Mouse (Mus musculus): ENCODE results near the gene Bhmt.

The Bhmt gene

DNA sequence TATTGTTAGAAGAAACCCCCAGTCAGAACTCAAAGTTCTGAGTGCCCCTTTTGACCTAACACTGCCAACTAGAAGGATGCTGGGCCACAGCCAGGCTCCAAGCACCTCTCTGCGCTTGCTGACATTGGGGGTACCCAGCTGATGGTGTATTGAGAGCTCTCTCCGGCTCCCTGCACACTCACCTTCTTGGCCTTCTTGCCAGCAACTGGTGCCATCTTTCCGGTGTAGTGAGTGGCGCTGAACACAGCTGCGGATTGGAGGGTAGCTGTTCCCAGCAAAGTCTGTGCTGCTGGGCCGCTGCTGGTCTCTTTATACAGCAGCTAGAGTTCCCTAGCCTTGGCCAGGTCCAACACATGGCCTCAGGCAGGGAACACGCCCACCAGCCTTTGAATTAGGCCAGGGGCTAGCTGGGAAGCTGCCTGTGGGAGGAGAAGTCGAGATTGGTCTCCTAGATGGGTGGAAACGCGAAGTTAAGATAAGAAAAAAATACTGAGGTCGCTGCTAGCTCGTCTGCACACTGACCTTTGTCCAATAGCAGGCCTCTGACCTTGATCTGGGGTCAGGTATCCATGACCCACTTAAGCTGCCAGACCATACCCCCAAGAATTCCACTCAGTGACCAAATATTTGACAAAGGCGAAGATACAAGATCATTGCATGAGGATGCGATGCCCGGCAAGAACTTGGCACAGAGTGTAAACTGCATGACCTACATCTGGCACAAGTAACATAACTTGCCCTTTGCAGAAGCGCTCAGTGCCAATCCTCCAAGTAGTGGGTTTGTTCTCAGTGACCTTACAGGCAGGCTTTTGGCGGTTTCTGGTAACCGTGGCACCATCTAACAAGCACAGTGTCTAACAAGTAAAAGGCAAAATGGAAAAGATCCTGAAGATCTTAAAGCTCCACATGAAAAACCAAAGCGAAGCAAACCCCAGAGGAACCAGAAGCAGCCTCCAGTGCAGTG, at the start of gene Bhmt:
Bhmt (minus strand) TSS at position 680 of the 964 bp plus-strand sequence.
- DNase-seq (ENCODE audit: low spot score): no peak

DNA sequence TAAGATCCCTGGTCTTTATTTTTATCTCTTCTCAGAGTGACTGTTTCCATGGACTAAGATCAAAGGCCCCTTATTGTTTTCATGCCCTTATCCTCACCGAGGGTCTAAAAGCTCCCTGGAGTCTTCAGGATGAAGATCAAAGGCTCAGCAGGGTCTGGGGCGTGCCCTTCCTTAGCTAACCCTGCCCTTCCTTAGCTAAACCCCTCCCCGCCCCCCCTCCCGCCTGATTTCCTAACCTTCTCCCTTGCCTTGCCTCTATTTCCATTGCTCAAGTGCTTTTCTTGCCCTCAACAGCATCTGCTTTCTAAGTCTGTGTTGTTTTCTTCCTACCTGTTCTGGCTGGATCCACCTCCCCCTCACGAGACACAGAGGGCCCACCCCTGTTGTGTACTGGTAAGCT, 49.6 kb upstream of the Bhmt start:
- no peak for DNase-seq (ENCODE audit: low spot score)

DNA sequence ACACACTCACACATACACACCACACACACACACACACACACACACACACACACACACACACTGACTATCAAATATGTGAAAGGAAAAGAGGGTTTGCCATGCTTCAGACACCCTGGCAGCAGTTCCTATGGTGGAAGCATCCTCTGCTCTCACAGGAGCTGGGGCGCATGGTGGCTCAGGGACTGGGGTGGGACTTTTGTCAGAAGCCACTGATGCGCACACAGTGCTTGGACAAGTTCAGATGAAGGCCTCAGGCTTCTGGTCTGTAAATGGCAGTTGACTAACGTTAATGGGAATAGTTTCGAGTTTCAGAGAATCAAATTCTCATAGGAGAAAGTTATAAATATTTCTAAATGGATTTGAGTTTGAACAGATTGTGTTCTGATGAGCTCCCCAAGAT, 47.5 kb upstream of the Bhmt start:
- DNase-seq (ENCODE audit: low spot score): no peak

DNA sequence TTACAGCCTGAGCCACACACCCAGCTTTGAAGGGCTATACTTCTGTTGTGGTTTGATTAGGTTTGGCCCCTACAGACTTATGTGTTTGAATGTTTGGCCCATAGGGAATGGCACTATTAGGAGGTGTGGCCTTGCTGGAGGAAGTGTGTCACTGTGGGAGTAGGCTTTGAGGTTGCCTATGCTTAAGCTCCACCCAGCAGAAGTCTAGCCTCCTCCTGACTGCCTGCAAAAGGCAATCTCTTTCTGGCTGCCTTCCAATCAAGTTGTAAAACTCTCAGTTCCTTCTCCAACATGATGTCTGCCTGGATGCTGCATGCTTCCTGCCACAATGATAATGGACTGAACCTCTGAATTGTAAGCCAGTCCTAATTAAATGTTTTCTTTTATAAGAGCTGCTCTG, 45.6 kb upstream of the Bhmt start:
- DNase-seq (ENCODE audit: low spot score): no peak

DNA sequence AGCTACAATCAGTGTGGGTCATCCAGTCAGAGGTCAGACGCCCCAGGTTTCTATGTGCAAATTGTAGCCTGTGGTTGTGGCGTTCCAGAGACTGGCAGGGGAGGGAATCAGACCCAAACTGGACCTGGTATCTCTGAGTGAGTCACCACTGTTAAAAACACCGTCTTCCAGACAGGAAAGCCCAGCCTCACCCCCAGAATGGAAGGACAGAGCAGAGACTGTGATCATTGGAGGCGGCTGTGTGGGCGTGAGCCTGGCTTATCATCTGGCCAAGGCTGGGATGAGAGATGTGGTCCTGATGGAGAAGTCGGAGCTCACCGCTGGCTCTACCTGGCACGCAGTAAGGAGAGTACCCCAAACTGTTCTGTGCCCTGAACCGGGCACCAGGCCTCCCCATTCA, 39.1 kb upstream of the Bhmt start:
- DNase-seq (ENCODE audit: low spot score): no peak

DNA sequence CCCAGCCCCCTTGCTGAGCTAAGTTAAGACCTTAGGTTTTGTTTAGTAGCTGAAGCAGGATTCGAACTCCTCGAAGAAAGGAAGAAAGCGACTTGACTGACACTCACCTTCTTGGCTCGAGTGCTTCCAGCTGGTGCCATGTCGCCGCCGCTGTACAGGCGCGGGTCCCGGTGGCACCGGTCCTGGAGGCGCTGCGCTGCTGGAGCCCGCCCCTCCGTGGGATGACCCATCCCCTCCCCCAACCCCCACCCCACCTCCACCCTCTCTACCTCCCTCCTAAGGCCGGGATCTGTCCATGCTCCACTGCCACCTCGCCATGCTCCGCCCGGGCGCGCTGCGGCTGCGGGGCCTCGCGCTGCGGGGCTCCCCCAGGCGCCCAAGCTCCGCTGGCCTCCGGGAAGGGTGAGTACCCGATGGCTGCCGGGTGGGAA, 36.4 kb upstream of the Bhmt start, which contains the start of the genes Bhmt2 and Dmgdh:
Bhmt2 (minus strand) TSS at position 172 of the 431 bp plus-strand sequence.
Dmgdh (plus strand) TSS at position 303 of the 431 bp plus-strand sequence.
- no peak for DNase-seq (ENCODE audit: low spot score)

DNA sequence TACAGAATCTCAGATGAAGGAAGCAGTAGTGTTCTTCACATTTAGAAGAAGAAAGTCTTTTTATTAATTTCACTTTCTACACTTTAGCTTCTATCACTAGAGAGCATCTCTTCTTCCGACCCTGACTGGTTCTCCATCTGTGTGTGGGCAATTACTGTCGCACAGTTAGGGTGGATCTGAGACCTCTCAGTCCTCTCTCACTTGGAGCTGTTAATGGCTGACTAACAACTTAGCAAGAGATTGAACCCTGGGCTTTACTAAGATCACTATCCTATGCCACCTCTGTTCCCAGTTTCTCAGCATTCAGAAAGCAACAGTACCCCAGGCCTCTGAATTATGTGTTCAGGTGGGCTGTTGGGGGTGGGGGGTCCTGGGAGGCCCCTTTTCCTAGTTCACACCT, 35.5 kb upstream of the Bhmt start:
- no peak for DNase-seq (ENCODE audit: low spot score)

DNA sequence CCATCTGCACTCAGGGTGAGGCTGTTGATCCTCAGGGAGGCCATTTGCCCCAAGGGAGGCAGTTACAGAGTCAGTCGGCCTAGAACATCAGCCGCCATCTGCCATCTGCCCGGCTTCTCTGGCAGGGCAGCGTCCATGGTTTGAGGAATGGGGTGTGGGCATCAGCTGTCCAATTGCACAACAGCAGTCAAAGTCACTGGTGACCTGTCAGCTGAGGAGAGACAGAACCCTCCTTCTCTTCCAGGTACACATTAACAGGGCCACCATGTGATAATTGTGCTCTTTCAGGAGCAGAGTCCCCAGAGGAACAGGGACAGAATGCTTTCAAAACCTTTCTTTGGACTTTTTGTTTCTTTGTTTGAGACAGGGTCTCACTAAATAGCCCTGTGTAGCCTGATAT, 34.6 kb upstream of the Bhmt start:
- DNase-seq (ENCODE audit: low spot score): no peak

DNA sequence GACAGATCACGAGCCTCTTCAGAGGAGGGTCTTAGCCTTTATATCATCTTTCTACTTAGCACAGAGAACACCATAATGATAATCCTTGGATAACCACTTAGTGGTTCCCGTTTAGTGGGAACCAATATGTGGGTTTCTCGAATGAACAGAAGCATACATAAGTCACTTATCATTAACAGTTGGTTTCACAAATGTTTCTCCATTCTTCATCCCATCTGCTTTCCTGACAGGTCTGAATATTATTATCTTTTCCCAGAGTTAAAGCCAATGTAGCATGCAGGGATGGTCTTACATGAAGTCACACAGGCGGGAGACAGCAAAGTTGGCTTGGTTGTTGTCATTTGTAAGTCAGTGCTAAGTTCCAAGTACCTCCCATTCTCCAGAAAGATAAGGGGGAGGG, 29.8 kb upstream of the Bhmt start:
- DNase-seq (ENCODE audit: low spot score): no peak

DNA sequence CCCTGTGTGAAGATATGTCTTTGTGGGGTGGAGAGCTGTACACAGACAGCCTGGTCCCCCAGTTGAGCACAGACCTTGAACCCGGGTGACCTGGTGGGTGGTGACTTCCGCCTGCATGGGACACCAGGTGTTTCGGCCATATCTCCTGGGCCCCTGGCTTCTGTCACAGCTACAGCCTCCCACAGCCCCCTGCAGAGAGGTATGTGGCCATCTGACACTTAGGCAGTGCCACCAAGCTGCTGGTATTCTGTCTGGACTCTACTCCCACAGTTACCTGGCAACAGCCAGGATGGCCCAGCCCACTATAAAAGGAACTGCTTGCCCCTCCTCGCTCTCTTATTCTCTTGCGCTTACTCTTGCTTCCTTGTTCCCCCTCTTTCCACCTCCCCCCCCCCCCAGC, 20.2 kb upstream of the Bhmt start:
- DNase-seq (ENCODE audit: low spot score): no peak

DNA sequence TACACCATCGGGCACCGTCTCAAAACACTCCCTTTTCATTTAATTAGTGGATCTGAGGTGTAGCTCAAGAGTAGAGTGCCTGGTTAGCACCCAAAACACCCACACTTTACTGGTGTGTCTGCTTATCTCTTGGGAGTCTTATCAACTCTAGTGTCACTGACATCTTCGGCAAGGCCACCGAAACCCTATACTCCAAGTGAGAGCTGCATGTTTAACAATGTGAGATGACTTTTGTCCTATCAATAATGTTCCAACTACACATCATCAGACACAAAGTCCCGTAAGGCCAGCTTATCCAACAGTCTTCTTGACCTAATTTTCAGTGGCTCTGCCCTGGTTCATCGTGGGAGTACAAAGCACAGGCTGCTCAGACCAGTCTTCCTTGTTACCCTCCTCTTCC, 15.6 kb upstream of the Bhmt start:
- DNase-seq (ENCODE audit: low spot score): no peak

DNA sequence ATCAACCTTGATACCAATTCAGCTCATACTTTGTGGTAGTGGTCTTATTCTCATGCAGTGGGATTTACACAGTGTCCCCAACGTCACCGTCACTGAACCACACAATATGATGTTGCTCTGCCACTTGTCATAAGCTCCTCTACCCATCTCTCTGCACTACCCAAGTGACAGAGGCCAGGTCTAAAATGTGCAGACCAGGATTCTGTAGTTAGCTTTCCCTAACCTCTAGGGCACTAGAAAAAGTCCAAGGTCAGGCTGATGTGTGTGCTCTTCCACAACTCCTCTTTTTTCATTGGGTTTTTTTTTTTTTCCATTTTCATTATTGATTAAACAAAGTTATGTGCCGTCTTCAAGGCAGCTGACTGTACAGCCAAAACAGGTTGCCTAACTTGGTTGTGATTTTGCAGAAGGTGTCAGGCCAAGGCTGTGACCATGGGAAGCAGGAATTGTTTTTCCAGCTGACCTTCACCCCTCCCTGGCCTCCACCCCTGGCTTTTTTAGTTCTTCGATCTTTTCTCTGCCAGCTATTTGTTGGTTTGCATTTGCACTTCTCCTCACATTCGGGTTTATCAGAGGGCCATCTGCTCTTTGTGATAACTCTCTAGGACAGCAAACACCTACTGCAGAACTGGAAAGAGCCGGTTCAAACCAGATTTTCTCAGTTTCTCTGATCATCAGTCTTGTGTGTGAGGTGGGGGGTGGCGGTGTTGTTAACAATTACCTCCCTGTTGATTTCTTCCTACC, 10.8 kb upstream of the Bhmt start:
- no peak for DNase-seq (ENCODE audit: low spot score)

DNA sequence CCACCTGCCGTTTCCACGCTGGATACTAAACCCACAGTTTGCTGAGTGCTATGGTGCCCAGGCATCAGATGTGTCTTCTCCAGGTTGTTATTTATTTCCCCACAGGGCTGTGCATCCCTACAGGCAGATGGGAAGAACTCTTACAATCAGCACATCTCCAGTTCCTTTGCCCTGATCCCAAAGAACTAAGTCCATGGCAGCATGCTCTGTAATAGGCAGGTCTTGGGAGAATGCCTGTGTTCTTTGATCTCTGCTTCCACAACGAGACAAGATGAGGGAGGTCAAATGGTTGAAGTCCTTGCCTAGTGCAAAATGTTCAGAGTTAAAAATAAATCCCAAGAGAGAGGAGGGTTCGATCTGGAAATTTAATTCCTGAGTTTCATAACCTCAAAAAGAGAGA, 1.9 kb upstream of the Bhmt start:
- DNase-seq (ENCODE audit: low spot score): no peak

DNA sequence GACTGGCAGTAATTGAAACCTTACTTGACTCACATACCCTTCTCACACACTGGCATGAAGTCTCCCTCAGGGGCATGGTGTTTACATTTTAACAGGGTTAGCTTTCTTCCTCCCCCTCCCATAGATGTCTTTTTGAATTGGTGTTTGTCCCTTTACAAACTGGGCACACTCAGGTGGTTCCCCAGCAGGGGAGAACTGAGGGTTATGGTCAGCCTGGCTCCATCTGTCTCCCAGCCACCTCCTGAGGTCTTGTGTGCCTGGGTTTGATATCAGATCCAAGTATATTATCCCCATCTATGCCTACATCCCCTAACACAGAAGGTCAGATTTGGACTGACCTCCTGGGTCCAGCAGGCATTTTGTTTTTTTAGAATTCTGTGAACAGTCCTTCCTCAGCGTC, 1.2 kb downstream of the Bhmt start:
- DNase-seq (ENCODE audit: low spot score): no peak

DNA sequence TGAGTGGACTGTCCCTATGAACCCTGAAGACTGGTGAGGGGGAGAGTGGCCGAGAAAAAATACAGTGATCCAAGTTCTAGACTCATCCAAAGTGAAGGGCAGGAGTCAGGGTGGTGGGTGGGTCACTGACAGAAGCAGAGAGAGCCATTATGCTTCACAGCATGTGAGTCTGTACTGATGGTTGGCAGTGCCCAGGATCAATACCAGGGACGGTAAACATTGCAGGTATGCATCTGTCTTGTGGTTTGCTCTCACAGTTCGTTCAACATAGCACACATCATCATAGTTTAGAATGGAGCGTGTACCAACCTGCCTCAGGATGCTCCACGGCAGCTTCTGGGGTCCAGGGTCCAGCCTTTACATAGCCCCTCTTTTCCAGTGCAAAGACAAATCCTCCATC, 4.8 kb downstream of the Bhmt start:
- DNase-seq (ENCODE audit: low spot score): no peak

DNA sequence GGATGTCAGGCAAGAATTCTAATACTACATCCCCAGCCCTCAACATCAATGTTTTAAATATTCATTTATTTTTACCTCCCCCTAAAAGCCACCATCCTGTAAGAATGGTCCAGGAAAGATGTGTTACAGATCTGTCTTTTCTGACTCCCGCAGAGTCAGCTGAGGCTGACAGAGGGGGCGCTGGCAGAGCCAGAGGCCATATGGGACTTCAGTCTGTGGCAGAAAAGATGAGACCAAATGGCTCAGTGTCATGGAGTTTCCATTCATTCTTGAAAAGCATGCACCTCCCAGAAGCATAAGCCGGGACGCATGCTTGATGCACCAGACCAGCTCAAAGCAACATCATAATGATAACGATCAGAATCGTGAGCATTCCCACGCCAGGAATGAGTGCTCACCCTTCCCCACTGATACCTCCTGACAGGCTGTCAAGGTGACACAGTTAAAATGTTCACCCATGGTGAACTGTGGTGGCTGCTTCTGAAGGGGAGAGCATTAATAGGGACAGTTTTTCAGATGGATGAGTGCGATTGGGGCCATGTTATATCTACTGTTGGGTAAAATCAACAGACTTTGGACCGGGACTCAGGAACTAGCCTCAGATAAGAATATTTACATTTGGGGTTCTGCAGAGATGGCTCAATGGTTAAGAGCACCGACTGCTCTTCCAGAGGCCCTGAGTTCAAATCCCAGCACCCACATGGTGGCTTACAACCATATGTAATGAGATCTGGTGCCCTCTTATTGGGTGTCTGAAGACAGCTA, 6.6 kb downstream of the Bhmt start:
- no peak for DNase-seq (ENCODE audit: low spot score)

DNA sequence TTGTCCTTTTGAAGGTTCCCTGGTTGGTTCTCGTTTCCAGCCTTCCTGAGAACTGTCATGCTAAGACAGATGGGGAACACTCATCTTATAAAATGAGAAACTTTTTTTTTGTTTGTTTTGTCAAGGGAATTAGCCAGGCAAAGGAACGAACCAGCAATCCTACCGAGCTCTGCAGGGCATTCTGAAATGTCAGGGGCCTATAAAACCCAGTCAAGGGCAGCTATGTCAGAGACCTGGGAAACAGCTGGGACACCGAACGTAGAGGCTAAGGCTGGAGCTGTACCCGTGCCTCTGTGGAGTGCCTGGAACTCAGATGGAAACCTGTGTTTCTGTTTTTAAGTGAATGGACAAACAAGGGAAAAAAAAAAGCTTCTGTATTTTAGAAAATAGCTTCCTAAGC, 8.9 kb downstream of the Bhmt start:
- DNase-seq (ENCODE audit: low spot score): no peak

DNA sequence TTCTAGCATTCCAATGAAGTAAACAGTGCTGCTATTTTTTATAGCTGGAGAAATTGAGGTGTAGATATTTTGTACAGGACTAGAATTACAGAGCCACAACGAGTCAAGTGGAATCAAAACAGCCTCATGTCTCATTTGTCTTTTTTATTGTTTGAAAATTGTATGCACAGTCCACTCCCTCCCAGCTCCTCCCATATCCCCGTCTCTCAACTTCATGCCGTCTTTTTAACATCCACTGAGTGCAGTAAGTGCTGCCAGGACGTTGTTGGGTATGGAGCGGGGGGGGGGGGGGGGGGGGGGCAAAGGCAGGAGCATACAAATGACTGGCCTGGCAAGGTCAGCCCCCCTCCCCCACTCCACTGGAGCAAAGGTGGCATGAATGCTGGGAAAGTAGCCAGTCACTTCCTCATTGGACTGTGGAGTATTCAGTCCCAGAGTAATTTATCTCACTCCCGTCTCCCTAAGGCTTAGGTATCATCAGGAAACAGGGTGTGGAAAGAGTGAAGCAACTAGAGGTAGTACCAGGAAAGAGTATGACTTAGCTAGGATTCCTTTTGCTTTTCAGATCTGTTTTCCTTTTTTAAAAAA, 23.3 kb downstream of the Bhmt start:
- no peak for DNase-seq (ENCODE audit: low spot score)

DNA sequence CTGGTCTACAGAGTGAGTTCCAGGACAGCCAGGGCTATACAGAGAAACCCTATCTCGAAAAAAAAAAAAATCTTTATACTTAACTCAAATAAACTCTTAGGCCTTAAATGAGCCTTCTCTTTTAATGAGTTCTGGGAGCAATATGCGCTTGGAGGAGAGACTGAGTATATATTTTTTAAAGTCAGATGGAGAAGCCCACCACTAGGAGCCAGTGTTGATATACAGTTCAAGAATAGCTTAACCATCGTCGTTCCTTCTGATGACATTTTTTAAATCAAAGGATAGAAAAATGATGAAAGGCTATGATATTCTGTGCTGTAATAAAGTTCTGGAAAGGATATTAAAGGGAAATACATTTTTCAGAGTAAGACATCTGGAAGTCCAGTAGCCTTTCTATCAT, 24.0 kb downstream of the Bhmt start:
- no peak for DNase-seq (ENCODE audit: low spot score)

DNA sequence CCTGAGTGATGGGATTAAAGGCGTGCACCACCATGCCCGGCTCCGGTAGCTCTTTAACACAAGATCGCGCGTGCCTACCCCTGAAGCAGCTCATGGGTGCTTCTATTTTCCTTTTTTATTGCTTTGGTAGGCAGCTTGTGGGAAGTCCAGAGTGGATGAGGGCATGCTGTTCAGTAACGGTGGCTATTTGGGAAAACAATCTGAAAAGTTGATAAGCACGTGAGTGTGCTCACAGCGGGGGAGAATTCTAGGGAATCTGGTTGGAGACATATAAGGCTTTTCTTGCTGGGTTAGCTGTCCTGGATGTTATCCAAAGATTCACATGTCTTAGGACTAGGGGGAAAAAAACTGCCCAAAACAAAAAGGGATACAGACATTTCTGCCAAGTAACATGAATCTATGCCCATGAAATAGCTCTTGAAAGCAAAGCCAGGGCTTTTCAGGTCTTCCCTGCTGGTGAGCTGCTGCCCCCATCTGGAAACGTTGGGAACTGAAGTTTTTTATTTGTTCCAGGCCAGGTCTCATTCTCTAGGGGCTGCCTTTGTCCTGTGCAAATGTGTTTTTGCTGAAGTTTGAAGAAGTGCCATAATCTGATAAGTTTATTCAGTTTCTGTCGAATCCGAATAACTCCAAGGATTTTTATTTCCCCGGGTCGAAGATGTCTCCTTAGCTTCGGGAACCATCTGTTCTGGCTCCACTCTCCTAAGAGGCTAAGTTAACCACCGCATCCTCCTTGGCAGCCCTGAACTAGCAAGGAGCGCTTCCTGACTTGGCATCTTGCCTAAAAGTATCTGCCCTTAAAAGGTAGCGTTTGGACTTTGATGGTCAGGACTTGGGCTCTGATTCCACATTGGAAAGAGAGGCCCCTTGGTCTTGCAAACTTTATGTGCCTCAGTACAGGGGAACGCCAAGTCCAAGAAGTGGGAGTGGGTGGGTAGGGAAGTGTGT, 24.8 kb downstream of the Bhmt start:
- peak; percentile 53 for DNase-seq (ENCODE audit: low spot score)

DNA sequence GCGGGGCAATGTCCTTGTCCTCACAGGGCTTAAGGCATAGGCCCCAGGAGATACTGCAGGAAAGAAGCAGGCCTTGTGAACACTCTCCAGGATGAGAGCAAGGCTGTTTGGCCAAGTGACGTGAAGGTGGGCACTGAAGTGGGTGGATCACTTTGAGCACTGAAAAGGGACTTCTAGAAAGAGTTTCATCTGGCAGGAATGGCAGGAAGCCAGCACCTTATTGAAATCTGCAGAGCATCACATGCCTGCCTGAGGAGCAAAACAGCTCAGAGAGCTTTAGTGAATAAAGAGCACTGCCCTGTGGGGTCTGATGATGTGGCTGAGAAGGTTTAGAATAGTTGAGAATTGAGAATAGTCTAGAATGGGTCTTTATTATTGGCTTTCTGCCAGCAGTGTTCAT, 29.3 kb downstream of the Bhmt start:
- DNase-seq (ENCODE audit: low spot score): no peak
